Mouse (Mus musculus): Measurements from ENCODE around the gene Cobll1.

Gene Cobll1

GRCm38 (mm10) chr2:65223956-65224735 is 15.1 kb downstream of the Cobll1 start:
- no peak for DNase-seq (ENCODE audit: low read depth, low spot score)
- Histone ChIP-seq H3K27me3 (ENCODE audit: control insufficient read depth, insufficient read depth, low read length, poor library complexity, severe bottlenecking) (no peaks in the 10 kb centered on the region), H3K36me3 (ENCODE audit: control insufficient read depth, insufficient read depth, low read length, poor library complexity, severe bottlenecking) (no peaks in the 10 kb centered on the region)

GRCm38 (mm10) chr2:65223012-65223411 is 16.2 kb downstream of the Cobll1 start:
- Histone ChIP-seq H3K36me3 (ENCODE audit: control insufficient read depth, insufficient read depth, low read length, poor library complexity, severe bottlenecking) (no peaks in the 10 kb centered on the region), H3K27me3 (ENCODE audit: control insufficient read depth, insufficient read depth, low read length, poor library complexity, severe bottlenecking) (no peaks in the 10 kb centered on the region)
- no peak for DNase-seq (ENCODE audit: low read depth, low spot score)

GRCm38 (mm10) chr2:65221646-65222045 is 17.6 kb downstream of the Cobll1 start:
- Histone ChIP-seq H3K36me3 (ENCODE audit: control insufficient read depth, insufficient read depth, low read length, poor library complexity, severe bottlenecking) (0 out of 2 replicates have a peak, but pooled peaks cover 2% of the 10 kb centered on the region), H3K27me3 (ENCODE audit: control insufficient read depth, insufficient read depth, low read length, poor library complexity, severe bottlenecking) (no peaks in the 10 kb centered on the region)
- no peak for DNase-seq (ENCODE audit: low read depth, low spot score)

- no peaks in the 10 kb centered on the region for H3K27me3 ChIP-seq (ENCODE audit: control insufficient read depth, insufficient read depth, low read length, poor library complexity, severe bottlenecking)
- DNase-seq (ENCODE audit: low read depth, low spot score): no peak
- 0 out of 2 replicates have a peak, but pooled peaks cover 2% of the 10 kb centered on the region for H3K36me3 ChIP-seq (ENCODE audit: control insufficient read depth, insufficient read depth, low read length, poor library complexity, severe bottlenecking)
Measured at GRCm38 (mm10) chr2:65220563-65220962, 18.6 kb downstream of the Cobll1 start.

- no peak for DNase-seq (ENCODE audit: low read depth, low spot score)
- H3K27me3 ChIP-seq (ENCODE audit: control insufficient read depth, insufficient read depth, low read length, poor library complexity, severe bottlenecking): no peaks in the 10 kb centered on the region
- 0 out of 2 replicates have a peak, but pooled peaks cover 2% of the 10 kb centered on the region for H3K36me3 ChIP-seq (ENCODE audit: control insufficient read depth, insufficient read depth, low read length, poor library complexity, severe bottlenecking)
Measured at GRCm38 (mm10) chr2:65219375-65220135, 19.6 kb downstream of the Cobll1 start.

GRCm38 (mm10) chr2:65218318-65218717 is 20.9 kb downstream of the Cobll1 start:
- no peaks in the 10 kb centered on the region for H3K27me3 ChIP-seq (ENCODE audit: control insufficient read depth, insufficient read depth, low read length, poor library complexity, severe bottlenecking)
- DNase-seq (ENCODE audit: low read depth, low spot score): no peak
- H3K36me3 ChIP-seq (ENCODE audit: control insufficient read depth, insufficient read depth, low read length, poor library complexity, severe bottlenecking): 0 out of 2 replicates have a peak, but pooled peaks cover 2% of the 10 kb centered on the region

GRCm38 (mm10) chr2:65217677-65218076 is 21.5 kb downstream of the Cobll1 start:
- Histone ChIP-seq H3K27me3 (ENCODE audit: control insufficient read depth, insufficient read depth, low read length, poor library complexity, severe bottlenecking) (no peaks in the 10 kb centered on the region), H3K36me3 (ENCODE audit: control insufficient read depth, insufficient read depth, low read length, poor library complexity, severe bottlenecking) (0 out of 2 replicates have a peak, but pooled peaks cover 2% of the 10 kb centered on the region)
- no peak for DNase-seq (ENCODE audit: low read depth, low spot score)

GRCm38 (mm10) chr2:65216163-65216562 is 23.0 kb downstream of the Cobll1 start:
- no peak for DNase-seq (ENCODE audit: low read depth, low spot score)
- H3K27me3 ChIP-seq (ENCODE audit: control insufficient read depth, insufficient read depth, low read length, poor library complexity, severe bottlenecking): no peaks in the 10 kb centered on the region

GRCm38 (mm10) chr2:65214556-65214955 is 24.6 kb downstream of the Cobll1 start:
- Histone ChIP-seq H3K36me3 (ENCODE audit: control insufficient read depth, insufficient read depth, low read length, poor library complexity, severe bottlenecking) (0 out of 2 replicates have a peak, but pooled peaks cover 2% of the 10 kb centered on the region), H3K27me3 (ENCODE audit: control insufficient read depth, insufficient read depth, low read length, poor library complexity, severe bottlenecking) (no peaks in the 10 kb centered on the region)
- DNase-seq (ENCODE audit: low read depth, low spot score): no peak

More at GRCm38 (mm10) chr2:65216163-65216562, 23.0 kb downstream of the Cobll1 start:
- 0 out of 2 replicates have a peak, but pooled peaks cover 2% of the 10 kb centered on the region for H3K36me3 ChIP-seq (ENCODE audit: control insufficient read depth, insufficient read depth, low read length, poor library complexity, severe bottlenecking)

GRCm38 (mm10) chr2:65213675-65214074 is 25.5 kb downstream of the Cobll1 start:
- DNase-seq (ENCODE audit: low read depth, low spot score): no peak
- Histone ChIP-seq H3K27me3 (ENCODE audit: control insufficient read depth, insufficient read depth, low read length, poor library complexity, severe bottlenecking) (no peaks in the 10 kb centered on the region), H3K36me3 (ENCODE audit: control insufficient read depth, insufficient read depth, low read length, poor library complexity, severe bottlenecking) (0 out of 2 replicates have a peak, but pooled peaks cover 2% of the 10 kb centered on the region)

GRCm38 (mm10) chr2:65211620-65212019 is 27.6 kb downstream of the Cobll1 start:
- H3K36me3 ChIP-seq (ENCODE audit: control insufficient read depth, insufficient read depth, low read length, poor library complexity, severe bottlenecking): no peaks in the 10 kb centered on the region
- DNase-seq (ENCODE audit: low read depth, low spot score): no peak
- no peaks in the 10 kb centered on the region for H3K27me3 ChIP-seq (ENCODE audit: control insufficient read depth, insufficient read depth, low read length, poor library complexity, severe bottlenecking)

- no peak for DNase-seq (ENCODE audit: low read depth, low spot score)
- H3K27me3 ChIP-seq (ENCODE audit: control insufficient read depth, insufficient read depth, low read length, poor library complexity, severe bottlenecking): no peaks in the 10 kb centered on the region
- H3K36me3 ChIP-seq (ENCODE audit: control insufficient read depth, insufficient read depth, low read length, poor library complexity, severe bottlenecking): no peaks in the 10 kb centered on the region
Measured at GRCm38 (mm10) chr2:65207750-65208149, 31.5 kb downstream of the Cobll1 start.

GRCm38 (mm10) chr2:65203699-65204098 is 35.5 kb downstream of the Cobll1 start:
- H3K36me3 ChIP-seq (ENCODE audit: control insufficient read depth, insufficient read depth, low read length, poor library complexity, severe bottlenecking): no peaks in the 10 kb centered on the region
- no peaks in the 10 kb centered on the region for H3K27me3 ChIP-seq (ENCODE audit: control insufficient read depth, insufficient read depth, low read length, poor library complexity, severe bottlenecking)
- DNase-seq (ENCODE audit: low read depth, low spot score): no peak

- no peak for DNase-seq (ENCODE audit: low read depth, low spot score)
- Histone ChIP-seq H3K36me3 (ENCODE audit: control insufficient read depth, insufficient read depth, low read length, poor library complexity, severe bottlenecking) (no peaks in the 10 kb centered on the region), H3K27me3 (ENCODE audit: control insufficient read depth, insufficient read depth, low read length, poor library complexity, severe bottlenecking) (no peaks in the 10 kb centered on the region)
Measured at GRCm38 (mm10) chr2:65199706-65200105, 39.5 kb downstream of the Cobll1 start.

- peak; percentile 79 for DNase-seq (ENCODE audit: low read depth, low spot score)
- H3K36me3 ChIP-seq (ENCODE audit: control insufficient read depth, insufficient read depth, low read length, poor library complexity, severe bottlenecking): no peaks in the 10 kb centered on the region
- H3K27me3 ChIP-seq (ENCODE audit: control insufficient read depth, insufficient read depth, low read length, poor library complexity, severe bottlenecking): no peaks in the 10 kb centered on the region
Measured at GRCm38 (mm10) chr2:65198605-65199004, 40.6 kb downstream of the Cobll1 start.
